1 mouse cellular context compared by ENCODE assay signal in the genomic region with DNA sequence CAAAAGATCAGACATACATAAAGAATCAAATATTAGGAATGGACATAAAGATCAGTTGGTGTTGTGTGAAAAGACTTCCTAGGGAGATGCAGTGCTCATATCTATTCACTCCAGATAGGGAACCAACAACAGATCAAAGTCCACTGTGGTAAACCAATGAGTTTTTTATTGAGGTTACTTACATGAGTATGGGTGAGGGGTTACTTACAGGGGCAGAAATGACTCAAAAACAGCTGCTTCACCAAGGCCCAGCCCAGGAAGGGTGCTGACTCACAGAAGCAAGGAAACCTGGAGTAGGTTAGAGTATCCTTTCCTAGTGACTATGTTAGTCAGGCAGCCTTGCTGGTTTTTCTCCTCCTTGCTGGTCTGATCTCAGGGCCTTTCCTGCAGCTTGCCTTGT.
TF ChIP-seq lines count a peak whose summit lies in the region.

No protein-coding gene starts in this region.

TF ChIP-seq in ES-E14, 5 proteins besides CTCF, POLR2A, EP300 and RAD21:
- TF ChIP-seq CHD2 (IDR thresholded peaks at IDR 0.05; ENCODE audit: low read depth, low read length) (no peak), ZNF384 (IDR thresholded peaks at IDR 0.05; ENCODE audit: low read depth, low read length) (no peak)
